Mouse (Mus musculus): ENCODE measurements around the gene Cfap97d1. TPM values are rescaled to one million over a fixed set of nuclear protein-coding genes. Genes with fewer than 3 reads are reported as not detected.

The Cfap97d1 gene
- total and polyA plus RNA-seq, 3 experiments = not detected

- 0 out of 2 replicates have a peak within 1 kb of the TSS, but pooled peaks have one; percentile 8 for H3K9ac ChIP-seq (ENCODE audit: control insufficient read depth, low read depth, low read length, poor library complexity, severe bottlenecking)
Measured at GRCm38 (mm10) chr11:102041350-102041949, 57.4 kb downstream of the Cfap97d1 start, which contains the start of gene Cd300lg. Gene Cd300lg, plus strand, starts transcription at chr11:102041509.

More at GRCm38 (mm10) chr11:102041350-102041949, 57.4 kb downstream of the Cfap97d1 start, which contains the start of gene Cd300lg:
- Histone ChIP-seq H3K36me3 (ENCODE audit: control insufficient read depth in 1 of 2, insufficient read depth in 2 of 2, low read length in 2 of 2) (no peaks in the 10 kb centered on the region), H3K79me2 (ENCODE audit: control insufficient read depth, insufficient read depth, low read length, poor library complexity) (no peaks in the 10 kb centered on the region), H3K4me1 (ENCODE audit: control insufficient read depth in 1 of 2, insufficient read depth in 2 of 2, low read length in 2 of 2) (0 out of 4 replicates have a peak, but pooled peaks cover 0 to 4% of the 10 kb centered on the region in 2 experiments), H3K27me3 (ENCODE audit: control insufficient read depth in 1 of 2, insufficient read depth in 2 of 2, low read length in 2 of 2) (peaks cover 0 to 2% of the 10 kb centered on the region in 2 experiments; a peak in 2 of 4 replicates), H3K9me3 (replicated peaks; ENCODE audit: insufficient read depth, low read length) (no peaks in the 10 kb centered on the region), H3K4me3 (ENCODE audit: control insufficient read depth in 1 of 2, insufficient read depth in 1 of 2, low read depth in 2 of 2, low read length in 2 of 2) (no peak within 1 kb of the TSS), H3K27ac (ENCODE audit: control insufficient read depth, low read depth, low read length) (no peak within 1 kb of the TSS)
- DNase-seq (ENCODE audit: low read depth, low spot score) = peak; percentile 48
- TF ChIP-seq BHLHE40 (IDR thresholded peaks at IDR 0.05; ENCODE audit: borderline replicate concordance, low read depth, low read length) (no peak), POLR2AphosphoS2 (IDR thresholded peaks at IDR 0.05; ENCODE audit: low read length) (no peak), MYC (IDR thresholded peaks at IDR 0.05; ENCODE audit: low read depth, low read length) (no peak), HCFC1 (IDR thresholded peaks at IDR 0.05; ENCODE audit: low read depth, low read length) (no peak), CHD1 (IDR thresholded peaks at IDR 0.05; ENCODE audit: low read depth, low read length) (no peak), ZC3H11A (IDR thresholded peaks at IDR 0.05; ENCODE audit: low read depth, low read length) (no peak), UBTF (IDR thresholded peaks at IDR 0.05; ENCODE audit: borderline replicate concordance, insufficient read depth, low read depth, low read length) (no peak), USF2 (IDR thresholded peaks at IDR 0.05; ENCODE audit: borderline replicate concordance in 1 of 2, insufficient read depth in 1 of 2, low read depth in 1 of 2, low read length in 2 of 2) (no peak), MAX (IDR thresholded peaks at IDR 0.05; ENCODE audit: low read length) (no peak), TCF12 (IDR thresholded peaks at IDR 0.05; ENCODE audit: low read depth, low read length) (no peak), ETS1 (IDR thresholded peaks at IDR 0.05; ENCODE audit: low read depth, low read length) (no peak)

Other genes starting within 250 kb of the Cfap97d1 start
- 16.5 and 19.1 TPM in 2 replicates for gene Etv4, start 198.9 kb upstream of the Cfap97d1 start, total RNA-seq (2012; rRNA removed)
- 10 to 100 TPM in 1 of 2 experiments, not detected in 1; 22.1 TPM for gene Etv4, start 198.9 kb upstream of the Cfap97d1 start, polyA plus RNA-seq (2012; ENCODE audit: insufficient read depth in 1 of 2, insufficient read length in 2 of 2, low read depth in 1 of 2, low replicate concordance in 2 of 2, missing spikeins in 1 of 2)
- gene Meox1, start 89.9 kb upstream of the Cfap97d1 start, total RNA-seq (2012; rRNA removed) = not detected in 2 replicates
- not detected for gene Meox1, start 89.9 kb upstream of the Cfap97d1 start, polyA plus RNA-seq (2012; ENCODE audit: insufficient read depth in 1 of 2, insufficient read length in 2 of 2, low read depth in 1 of 2, low replicate concordance in 2 of 2, missing spikeins in 1 of 2)
- not detected in 2 replicates for gene Sost, start 17.3 kb upstream of the Cfap97d1 start, total RNA-seq (2012; rRNA removed)
- gene Sost, start 17.3 kb upstream of the Cfap97d1 start, polyA plus RNA-seq (2012; ENCODE audit: insufficient read depth in 1 of 2, insufficient read length in 2 of 2, low read depth in 1 of 2, low replicate concordance in 2 of 2, missing spikeins in 1 of 2) = not detected
- gene Dusp3, start 2.7 kb downstream of the Cfap97d1 start, total RNA-seq (2012; rRNA removed) = 18.4 and 18.7 TPM in 2 replicates
- 10 to 100 TPM; 29.8 to 35.5 TPM for gene Dusp3, start 2.7 kb downstream of the Cfap97d1 start, polyA plus RNA-seq (2012; ENCODE audit: insufficient read depth in 1 of 2, insufficient read length in 2 of 2, low read depth in 1 of 2, low replicate concordance in 2 of 2, missing spikeins in 1 of 2)
- 4.6 and 5.5 TPM in 2 replicates for gene Mpp3, start 44.2 kb downstream of the Cfap97d1 start, total RNA-seq (2012; rRNA removed)
- 1 to 10 TPM in 1 of 2 experiments, not detected in 1; 7.1 TPM for gene Mpp3, start 44.2 kb downstream of the Cfap97d1 start, polyA plus RNA-seq (2012; ENCODE audit: insufficient read depth in 1 of 2, insufficient read length in 2 of 2, low read depth in 1 of 2, low replicate concordance in 2 of 2, missing spikeins in 1 of 2)
- gene Cd300lg, start 57.2 kb downstream of the Cfap97d1 start, total RNA-seq (2012; rRNA removed) = 0.08 TPM in 1 of 2 replicates, not detected in the other
- gene Cd300lg, start 57.2 kb downstream of the Cfap97d1 start, polyA plus RNA-seq (2012; ENCODE audit: insufficient read depth in 1 of 2, insufficient read length in 2 of 2, low read depth in 1 of 2, low replicate concordance in 2 of 2, missing spikeins in 1 of 2) = under 1 TPM in 1 of 2 experiments, not detected in 1; 0.26 TPM
- 2.9 and 4.6 TPM in 2 replicates for gene Mpp2, start 104.2 kb downstream of the Cfap97d1 start, total RNA-seq (2012; rRNA removed)
- 10 to 100 TPM in 1 of 2 experiments, not detected in 1; 16.3 TPM for gene Mpp2, start 104.2 kb downstream of the Cfap97d1 start, polyA plus RNA-seq (2012; ENCODE audit: insufficient read depth in 1 of 2, insufficient read length in 2 of 2, low read depth in 1 of 2, low replicate concordance in 2 of 2, missing spikeins in 1 of 2)
- not detected in 2 replicates for gene Ppy, start 117.0 kb downstream of the Cfap97d1 start, total RNA-seq (2012; rRNA removed)
- gene Ppy, start 117.0 kb downstream of the Cfap97d1 start, polyA plus RNA-seq (2012; ENCODE audit: insufficient read depth in 1 of 2, insufficient read length in 2 of 2, low read depth in 1 of 2, low replicate concordance in 2 of 2, missing spikeins in 1 of 2) = not detected
- not detected in 2 replicates for gene Pyy, start 123.6 kb downstream of the Cfap97d1 start, total RNA-seq (2012; rRNA removed)
- gene Pyy, start 123.6 kb downstream of the Cfap97d1 start, polyA plus RNA-seq (2012; ENCODE audit: insufficient read depth in 1 of 2, insufficient read length in 2 of 2, low read depth in 1 of 2, low replicate concordance in 2 of 2, missing spikeins in 1 of 2) = not detected
- gene Nags, start 161.2 kb downstream of the Cfap97d1 start, total RNA-seq (2012; rRNA removed) = 5.4 and 6.6 TPM in 2 replicates
- 1 to 10 TPM in 1 of 2 experiments, not detected in 1; 9.7 TPM for gene Nags, start 161.2 kb downstream of the Cfap97d1 start, polyA plus RNA-seq (2012; ENCODE audit: insufficient read depth in 1 of 2, insufficient read length in 2 of 2, low read depth in 1 of 2, low replicate concordance in 2 of 2, missing spikeins in 1 of 2)
- 43.9 and 45.1 TPM in 2 replicates for gene Tmem101, start 172.1 kb downstream of the Cfap97d1 start, total RNA-seq (2012; rRNA removed)
- 10 to 100 TPM in 1 of 2 experiments, not detected in 1; 30.1 TPM for gene Tmem101, start 172.1 kb downstream of the Cfap97d1 start, polyA plus RNA-seq (2012; ENCODE audit: insufficient read depth in 1 of 2, insufficient read length in 2 of 2, low read depth in 1 of 2, low replicate concordance in 2 of 2, missing spikeins in 1 of 2)
- gene Lsm12, start 201.0 kb downstream of the Cfap97d1 start, total RNA-seq (2012; rRNA removed) = 74.2 and 75.0 TPM in 2 replicates
- 100 to 1,000 TPM; 128 to 150 TPM for gene Lsm12, start 201.0 kb downstream of the Cfap97d1 start, polyA plus RNA-seq (2012; ENCODE audit: insufficient read depth in 1 of 2, insufficient read length in 2 of 2, low read depth in 1 of 2, low replicate concordance in 2 of 2, missing spikeins in 1 of 2)
- gene G6pc3, start 205.3 kb downstream of the Cfap97d1 start, total RNA-seq (2012; rRNA removed) = 46.4 and 48.9 TPM in 2 replicates
- gene G6pc3, start 205.3 kb downstream of the Cfap97d1 start, polyA plus RNA-seq (2012; ENCODE audit: insufficient read depth in 1 of 2, insufficient read length in 2 of 2, low read depth in 1 of 2, low replicate concordance in 2 of 2, missing spikeins in 1 of 2) = 100 to 1,000 TPM in 1 of 2 experiments, not detected in 1; 104 TPM
- gene Hdac5, start 245.9 kb downstream of the Cfap97d1 start, total RNA-seq (2012; rRNA removed) = 9.1 and 10.4 TPM in 2 replicates
- 10 to 100 TPM in 1 of 2 experiments, not detected in 1; 29.3 TPM for gene Hdac5, start 245.9 kb downstream of the Cfap97d1 start, polyA plus RNA-seq (2012; ENCODE audit: insufficient read depth in 1 of 2, insufficient read length in 2 of 2, low read depth in 1 of 2, low replicate concordance in 2 of 2, missing spikeins in 1 of 2)